Mouse (Mus musculus) cerebellum, adult 9-11 months (tissue): ENCODE measurements at regions not wholly inside any gene's neighbourhood (a gene's known extent, or its start where the extent isn't known, plus 50 kb on each side); places are given as distances from the start of the nearest gene placed in this dataset.

Experiments
- DNase-seq: peaks from one replicate; pipeline ENCODE4 v3.0.0; 2022

- no peak for DNase-seq
Measured at GRCm38 (mm10) chr1:185519811-185520210, 65.2 kb downstream of the Slc30a10 start.

GRCm38 (mm10) chr1:185524020-185524419, 69.4 kb downstream of the Slc30a10 start:
- DNase-seq: no peak

- no peak for DNase-seq
Measured at GRCm38 (mm10) chr1:185533471-185533870, 78.8 kb downstream of the Slc30a10 start.

- no peak for DNase-seq
Measured at GRCm38 (mm10) chr1:185534129-185534528, 79.5 kb downstream of the Slc30a10 start.

GRCm38 (mm10) chr1:185535321-185535720, 80.7 kb downstream of the Slc30a10 start:
- no peak for DNase-seq

- DNase-seq: no peak
Measured at GRCm38 (mm10) chr1:185537236-185537635, 82.6 kb downstream of the Slc30a10 start.

- DNase-seq: no peak
Measured at GRCm38 (mm10) chr1:185539458-185539857, 84.8 kb downstream of the Slc30a10 start.

GRCm38 (mm10) chr1:185546346-185546745, 91.7 kb downstream of the Slc30a10 start:
- peak; percentile 3 for DNase-seq

- DNase-seq: no peak
Measured at GRCm38 (mm10) chr1:185572761-185573530, 118.3 kb downstream of the Slc30a10 start.

- no peak for DNase-seq
Measured at GRCm38 (mm10) chr1:185574978-185575377, 120.3 kb downstream of the Slc30a10 start.

- DNase-seq: no peak
Measured at GRCm38 (mm10) chr1:185579824-185580223, 125.2 kb downstream of the Slc30a10 start.

GRCm38 (mm10) chr1:185585191-185585870, 130.7 kb downstream of the Slc30a10 start:
- DNase-seq: no peak

GRCm38 (mm10) chr1:185587671-185588347, 133.2 kb downstream of the Slc30a10 start:
- DNase-seq: no peak

- DNase-seq: no peak
Measured at GRCm38 (mm10) chr1:185588348-185588719, 133.7 kb downstream of the Slc30a10 start.

GRCm38 (mm10) chr1:185596815-185597214, 142.2 kb downstream of the Slc30a10 start:
- DNase-seq: no peak

GRCm38 (mm10) chr1:185598514-185598913, 143.9 kb downstream of the Slc30a10 start:
- DNase-seq: no peak

- DNase-seq: no peak
Measured at GRCm38 (mm10) chr1:185601166-185601565, 146.5 kb downstream of the Slc30a10 start.

- DNase-seq: no peak
Measured at GRCm38 (mm10) chr1:185605996-185606395, 151.3 kb downstream of the Slc30a10 start.

- DNase-seq: no peak
Measured at GRCm38 (mm10) chr1:185607611-185608010, 153.0 kb downstream of the Slc30a10 start.

GRCm38 (mm10) chr1:185608440-185608839, 153.8 kb downstream of the Slc30a10 start:
- DNase-seq: no peak

GRCm38 (mm10) chr1:185610586-185610985, 155.9 kb downstream of the Slc30a10 start:
- DNase-seq: no peak

- DNase-seq: no peak
Measured at GRCm38 (mm10) chr1:185615819-185616429, 161.3 kb downstream of the Slc30a10 start.

GRCm38 (mm10) chr1:185617691-185618090, 163.0 kb downstream of the Slc30a10 start:
- DNase-seq: peak; percentile 10
